ENCODE assay signal across 10 mouse cellular contexts in genomic region chr5:64587895-64588738, GRCm38 (mm10).
DNase-seq lines count a peak whose midpoint lies in the region; ATAC-seq and TF ChIP-seq lines count a peak whose summit lies in the region.
"Had no signal": no experiment of that assay in that cellular context is flagged by ENCODE, and none has a peak within 500 bp of the region (broad histone marks: within the 10 kb centered on the region; RNA-seq: fewer than 3 reads in every experiment).

No protein-coding gene starts in this region.

- no peak overlapping the region for H3K4me3 ChIP-seq in heart, embryonic 13.5 days
- H3K4me3 ChIP-seq in embryonic facial prominence, embryonic 10.5 days, result no peak overlapping the region
- peak overlapping the region in 1 of 2 experiments; percentile 6; a peak in 2 of 4 replicates for H3K4me3 ChIP-seq in liver, embryonic 14.5 days (ENCODE audit: insufficient read depth in 1 of 2, low read depth in 2 of 2, low read length in 2 of 2)

- intact Hi-C loops in heart, postnatal 10 days (cut with DNase I), result no loop called here
- intact Hi-C loops in left cerebral cortex, postnatal 4 days (cut with DNase I), result no loop called here

- ATAC-seq in heart, embryonic 13.5 days (ENCODE audit: extremely low read depth, insufficient number of reproducible peaks, low FRiP score, low TSS enrichment), result no peak
- ATAC-seq in liver, embryonic 14.5 days (ENCODE audit: insufficient read depth), result peak; percentile 81

- H3K4me1 ChIP-seq in heart, embryonic 13.5 days, result peaks cover 23% of the 10 kb centered on the region
- peaks cover 36% of the 10 kb centered on the region for H3K4me1 ChIP-seq in embryonic facial prominence, embryonic 10.5 days
- peaks cover 61 to 64% of the 10 kb centered on the region in 2 experiments for H3K4me1 ChIP-seq in liver, embryonic 14.5 days (replicated peaks; ENCODE audit: control insufficient read depth in 2 of 2, insufficient read depth in 2 of 2, low read length in 1 of 2)

- H3K9ac ChIP-seq in heart, embryonic 13.5 days, result no peak overlapping the region
- peak overlapping the region; percentile 70 for H3K9ac ChIP-seq in liver, embryonic 14.5 days (replicated peaks)

- no peaks in the 10 kb centered on the region for H3K27me3 ChIP-seq in heart, embryonic 13.5 days (replicated peaks)
- H3K27me3 ChIP-seq in embryonic facial prominence, embryonic 10.5 days (replicated peaks; ENCODE audit: low read depth, poor library complexity, severe bottlenecking), result no peaks in the 10 kb centered on the region
- no peaks in the 10 kb centered on the region for H3K27me3 ChIP-seq in liver, embryonic 14.5 days (ENCODE audit: control insufficient read depth, insufficient read depth, low read length)
- H3K27me3 ChIP-seq: CH12.LX had no signal

- no peak overlapping the region for H3K4me2 ChIP-seq in heart, embryonic 13.5 days
- H3K4me2 ChIP-seq in liver, embryonic 14.5 days (ENCODE audit: low read depth), result peak overlapping the region; percentile 57

- no peaks in the 10 kb centered on the region for H3K36me3 ChIP-seq in heart, embryonic 13.5 days
- no peaks in the 10 kb centered on the region for H3K36me3 ChIP-seq in embryonic facial prominence, embryonic 10.5 days (replicated peaks)
- H3K36me3 ChIP-seq in liver, embryonic 14.5 days (replicated peaks; ENCODE audit: control insufficient read depth, insufficient read depth, low read depth), result no peaks in the 10 kb centered on the region

- TF ChIP-seq CTCF in liver, embryonic 14.5 days (IDR thresholded peaks at IDR 0.05; ENCODE audit: low read depth), result no peak

- no peak for DNase-seq in heart, postnatal 10 days
- peak; percentile 77 for DNase-seq in 3T3-L1 (ENCODE audit: low read depth, low spot score)
- no peak for DNase-seq in embryonic facial prominence, embryonic 10.5 days (ENCODE audit: low spot score)
- peak; percentile 88 to 89 (median 88) for DNase-seq in liver, embryonic 14.5 days (ENCODE audit: low read depth in 3 of 3, low spot score in 3 of 3)
- DNase-seq in left cerebral cortex, postnatal 4 days, result no peak
- DNase-seq in gastrocnemius, adult 18-20 months (ENCODE audit: low spot score), result no peak
- DNase-seq in adrenal gland, adult (ENCODE audit: inconsistent age in 2 of 2, low spot score in 1 of 2), result no peak
- DNase-seq: kidney, postnatal 36 days had no signal

- 21% methylated on average over 8 of the region's 8 CpGs for whole genome bisulfite sequencing in heart, embryonic 13.5 days
- 44% methylated on average over 8 of the region's 8 CpGs for WGBS in embryonic facial prominence, embryonic 10.5 days
- WGBS in liver, embryonic 14.5 days (ENCODE audit: insufficient replicate concordance), result 12% methylated on average over 8 of the region's 8 CpGs

- H3K27ac ChIP-seq in heart, embryonic 13.5 days (replicated peaks), result peak overlapping the region; percentile 33
- H3K27ac ChIP-seq in embryonic facial prominence, embryonic 10.5 days (replicated peaks), result peak overlapping the region; percentile 60
- H3K27ac ChIP-seq in liver, embryonic 14.5 days, result peak overlapping the region; percentile 99

- TF ChIP-seq EP300 in liver, embryonic 14.5 days (IDR thresholded peaks at IDR 0.05; ENCODE audit: low read depth), result peak; percentile 97

- peaks cover 5% of the 10 kb centered on the region; the same call in 1 of the 2 replicates for H3K9me3 ChIP-seq in heart, embryonic 13.5 days
- H3K9me3 ChIP-seq in embryonic facial prominence, embryonic 10.5 days, result no peaks in the 10 kb centered on the region
- peaks cover 2% of the 10 kb centered on the region; the same call in 1 of the 2 replicates for H3K9me3 ChIP-seq in liver, embryonic 14.5 days (ENCODE audit: control insufficient read depth, low read length)

Comparison
In these comparisons a context has a peak if more than half of its experiments do, and no peak if none do; other contexts are left out.
1. H3K27ac ChIP-seq: peak in every context shown above with its lines; median percentile 99 in liver, embryonic 14.5 days; 60 in embryonic facial prominence, embryonic 10.5 days; 33 in heart, embryonic 13.5 days.
2. DNase-seq: peak in 3T3-L1 (single experiment) and liver, embryonic 14.5 days (3 of 3); none in heart, postnatal 10 days (0 of 2), embryonic facial prominence, embryonic 10.5 days (single experiment), left cerebral cortex, postnatal 4 days (single experiment), gastrocnemius, adult 18-20 months (single experiment) and adrenal gland, adult (0 of 2).